ENCODE assay signal across 21 mouse cellular contexts in the genomic region with DNA sequence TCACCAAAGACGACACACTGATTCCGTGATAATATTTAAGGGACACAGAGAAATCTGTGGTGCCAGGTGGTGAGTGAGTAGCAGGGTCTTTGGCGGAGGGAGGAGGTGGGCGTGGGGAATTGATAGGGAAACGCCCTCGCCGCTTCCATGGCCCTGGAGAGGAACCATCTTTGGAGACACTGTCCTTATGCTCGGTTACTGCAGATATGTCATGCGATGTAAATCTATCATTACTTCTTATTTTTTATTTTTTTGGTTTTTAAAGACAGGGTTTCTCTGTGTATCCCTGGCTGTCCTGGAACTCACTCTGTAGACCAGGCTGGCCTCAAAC. TPM values are rescaled to one million over a fixed set of nuclear protein-coding genes. Genes with fewer than 3 reads are reported as not detected.
A peak's percentile ranks its signal among the peaks of the same experiment; 100 is the strongest.
DNase-seq lines count a peak whose midpoint lies in the region; ATAC-seq and TF ChIP-seq lines count a peak whose summit lies in the region.
"Had no signal": no experiment of that assay in that cellular context is flagged by ENCODE, and none has a peak within 500 bp of the region (broad histone marks: within the 10 kb centered on the region; RNA-seq: fewer than 3 reads in every experiment).

No protein-coding gene starts in this region.

- 0 out of 2 replicates have a peak overlapping the region, but pooled peaks have one; percentile 5 for H3K27ac ChIP-seq in gastrocnemius, adult 2 months
- no peak overlapping the region for H3K27ac ChIP-seq in kidney, embryonic 15.5 days
- H3K27ac ChIP-seq in MEL (ENCODE audit: control insufficient read depth, low read depth, low read length), result no peak overlapping the region
- H3K27ac ChIP-seq in forebrain, embryonic 16.5 days (ENCODE audit: low read length), result no peak overlapping the region
- H3K27ac ChIP-seq: limb, embryonic 13.5 days; lung, embryonic 15.5 days; neural tube, embryonic 13.5 days had no signal

- TF ChIP-seq EP300 in MEL (IDR thresholded peaks at IDR 0.05; ENCODE audit: low read depth in 1 of 2, low read length in 2 of 2), result no peak

- no peak for DNase-seq in gastrocnemius, adult 2 months
- DNase-seq in gastrocnemius, postnatal 4 days (ENCODE audit: low spot score in 2 of 2), result no peak
- DNase-seq in kidney, postnatal 25 days, result no peak
- no peak for DNase-seq in MEL (ENCODE audit: low read depth, low spot score)
- DNase-seq in thymus, postnatal 14 days, result no peak

- ATAC-seq in kidney, embryonic 15.5 days (replicated peaks; ENCODE audit: low FRiP score), result 0 out of 2 replicates have a peak, but pooled peaks have one; percentile 48
- ATAC-seq in forebrain, embryonic 16.5 days, result peak; percentile 35; the same call in 1 of the 2 replicates

- H3K4me3 ChIP-seq in gastrocnemius, adult 2 months, result no peak overlapping the region
- no peak overlapping the region for H3K4me3 ChIP-seq in kidney, embryonic 15.5 days (replicated peaks)
- H3K4me3 ChIP-seq in MEL (ENCODE audit: control insufficient read depth in 1 of 2, insufficient read depth in 1 of 2, low read depth in 2 of 2, low read length in 2 of 2), result peak overlapping the region; percentile 48 to 51
- H3K4me3 ChIP-seq in forebrain, embryonic 16.5 days (replicated peaks; ENCODE audit: low read length), result no peak overlapping the region
- H3K4me3 ChIP-seq: erythroblast, embryonic 14.5 days; limb, embryonic 13.5 days; lung, embryonic 15.5 days; myocyte; neural tube, embryonic 13.5 days had no signal

- no peaks in the 10 kb centered on the region for H3K27me3 ChIP-seq in kidney, embryonic 15.5 days
- H3K27me3 ChIP-seq in MEL (ENCODE audit: control insufficient read depth in 1 of 2, insufficient read depth in 2 of 2, low read length in 2 of 2), result no peaks in the 10 kb centered on the region; a peak in 2 of 4 replicates
- no peaks in the 10 kb centered on the region; the same call in 1 of the 2 replicates for H3K27me3 ChIP-seq in forebrain, embryonic 16.5 days (replicated peaks; ENCODE audit: control insufficient read depth, insufficient read depth, low read length)
- H3K27me3 ChIP-seq: limb, embryonic 13.5 days; neural tube, embryonic 13.5 days had no signal

- H3K4me1 ChIP-seq in kidney, embryonic 15.5 days, result peaks cover 6% of the 10 kb centered on the region; the same call in 1 of the 2 replicates
- peaks cover 0 to 3% of the 10 kb centered on the region in 2 experiments; a peak in 2 of 4 replicates for H3K4me1 ChIP-seq in MEL (ENCODE audit: control insufficient read depth in 1 of 2, insufficient read depth in 2 of 2, low read length in 2 of 2)
- H3K4me1 ChIP-seq in forebrain, embryonic 16.5 days (replicated peaks; ENCODE audit: control insufficient read depth, insufficient read depth, low read length), result 0 out of 2 replicates have a peak, but pooled peaks cover 2% of the 10 kb centered on the region
- H3K4me1 ChIP-seq: neural tube, embryonic 13.5 days had no signal

- no peaks in the 10 kb centered on the region for H3K36me3 ChIP-seq in kidney, embryonic 15.5 days
- H3K36me3 ChIP-seq in MEL (ENCODE audit: control insufficient read depth in 1 of 2, insufficient read depth in 2 of 2, low read length in 2 of 2), result 0 out of 4 replicates have a peak, but pooled peaks cover 0 to 3% of the 10 kb centered on the region in 2 experiments
- H3K36me3 ChIP-seq in forebrain, embryonic 16.5 days (ENCODE audit: control insufficient read depth, insufficient read depth), result no peaks in the 10 kb centered on the region
- H3K36me3 ChIP-seq: limb, embryonic 13.5 days; lung, embryonic 15.5 days; neural tube, embryonic 13.5 days had no signal

- H3K9me3 ChIP-seq in kidney, embryonic 15.5 days (replicated peaks), result no peaks in the 10 kb centered on the region
- H3K9me3 ChIP-seq in MEL (replicated peaks; ENCODE audit: insufficient read depth, low read length), result no peaks in the 10 kb centered on the region
- H3K9me3 ChIP-seq in forebrain, embryonic 16.5 days (ENCODE audit: control insufficient read depth, low read length), result no peaks in the 10 kb centered on the region
- H3K9me3 ChIP-seq: limb, embryonic 13.5 days; lung, embryonic 15.5 days; neural tube, embryonic 13.5 days had no signal

- TF ChIP-seq CTCF in gastrocnemius, adult 2 months (IDR thresholded peaks at IDR 0.05), result no peak
- TF ChIP-seq CTCF in MEL (IDR thresholded peaks at IDR 0.05 in 2 of 3, conservative IDR thresholded peaks at IDR 0.05 in 1 of 3; ENCODE audit: control insufficient read depth in 1 of 3, insufficient read depth in 1 of 3, low read depth in 2 of 3, low read length in 3 of 3, poor library complexity in 1 of 3, severe bottlenecking in 1 of 3), result no peak

- no peak for TF ChIP-seq RAD21 in MEL (IDR thresholded peaks at IDR 0.05; ENCODE audit: low read depth, low read length)

- no peak for TF ChIP-seq POLR2A in MEL (IDR thresholded peaks at IDR 0.05; ENCODE audit: control insufficient read depth in 1 of 2, insufficient read depth in 1 of 2, low read depth in 1 of 2, low read length in 2 of 2, poor library complexity in 1 of 2)

- intact Hi-C loops in gastrocnemius, adult 2 months (cut with DNase I), result no loop called here

- no peak overlapping the region for H3K4me2 ChIP-seq in kidney, embryonic 15.5 days
- no peak overlapping the region for H3K4me2 ChIP-seq in forebrain, embryonic 16.5 days (ENCODE audit: low read length)
- H3K4me2 ChIP-seq: heart, embryonic 11.5 days; liver, embryonic 11.5 days; lung, embryonic 15.5 days; neural tube, embryonic 13.5 days had no signal

- no peaks in the 10 kb centered on the region for H3K79me2 ChIP-seq in MEL (ENCODE audit: control insufficient read depth, insufficient read depth, low read length, poor library complexity)

- H3K9ac ChIP-seq in kidney, embryonic 15.5 days, result no peak overlapping the region
- peak overlapping the region; percentile 67 for H3K9ac ChIP-seq in MEL (ENCODE audit: control insufficient read depth, low read depth, low read length, poor library complexity, severe bottlenecking)
- H3K9ac ChIP-seq in forebrain, embryonic 16.5 days (replicated peaks; ENCODE audit: low read depth, low read length), result no peak overlapping the region
- H3K9ac ChIP-seq: limb, embryonic 13.5 days; lung, embryonic 15.5 days; neural tube, embryonic 13.5 days had no signal

- WGBS in kidney, embryonic 15.5 days, result 61% methylated on average over 9 of the region's 9 CpGs
- WGBS in forebrain, embryonic 16.5 days, result 62% methylated on average over 9 of the region's 9 CpGs

TF ChIP-seq in MEL, 35 proteins besides CTCF, POLR2A, EP300 and RAD21:
- no peak for TF ChIP-seq CHD2 (IDR thresholded peaks at IDR 0.05; ENCODE audit: low read length)
- no peak for TF ChIP-seq UBTF (IDR thresholded peaks at IDR 0.05; ENCODE audit: borderline replicate concordance, insufficient read depth, low read depth, low read length)
- TF ChIP-seq ELF1 (IDR thresholded peaks at IDR 0.05; ENCODE audit: low read depth, low read length), result no peak
- TF ChIP-seq MYB (IDR thresholded peaks at IDR 0.05; ENCODE audit: low read depth, low read length), result no peak
- no peak for TF ChIP-seq CHD1 (IDR thresholded peaks at IDR 0.05; ENCODE audit: low read depth, low read length)
- TF ChIP-seq POLR2AphosphoS5 (IDR thresholded peaks at IDR 0.05; ENCODE audit: borderline replicate concordance, low read depth, low read length), result no peak
- no peak for TF ChIP-seq NRF1 (IDR thresholded peaks at IDR 0.05; ENCODE audit: insufficient read depth, low read depth, low read length, poor library complexity, severe bottlenecking)
- TF ChIP-seq MAZ (IDR thresholded peaks at IDR 0.05; ENCODE audit: low read depth, low read length), result no peak
- TF ChIP-seq RCOR1 (IDR thresholded peaks at IDR 0.05; ENCODE audit: low read depth, low read length), result no peak

RNA-seq across cellular contexts. Expression of a gene that starts 33.6 kb away (rescaled TPM):
- total RNA-seq in gastrocnemius, adult 2 months (2021), result not detected
- 1 to 10 TPM in 1 of 2 experiments, under 1 TPM in 1; 0.76 to 1.0 TPM for total RNA-seq in gastrocnemius, postnatal 4 days (2021)
- polyA plus RNA-seq in kidney, embryonic 15.5 days (2015; fragmentation: Nextera tagmentation; extraction: Ambion mirVana), result 0.72 and 1.4 TPM in 2 replicates
- total RNA-seq in MEL (2012; rRNA removed), result not detected in 2 replicates
- under 1 TPM in 1 of 2 experiments, not detected in 1; 0.11 TPM for polyA plus RNA-seq in MEL (2012; ENCODE audit: insufficient read depth in 1 of 2, insufficient read length in 2 of 2, low read depth in 1 of 2, low replicate concordance in 2 of 2, missing spikeins in 1 of 2)
- polyA plus RNA-seq in forebrain, embryonic 16.5 days (2015; fragmentation: Nextera tagmentation; extraction: Ambion mirVana), result 0.61 TPM in 1 of 2 replicates, not detected in the other
- total RNA-seq: gastrocnemius, postnatal 25 days; layer of hippocampus, postnatal 25 days had no signal
- polyA plus RNA-seq: erythroblast, embryonic 14.5 days had no signal

RNA-seq across cellular contexts. Expression of a gene that starts 50.7 kb away (rescaled TPM):
- 100 to 1,000 TPM; 394 to 399 TPM for total RNA-seq in gastrocnemius, adult 2 months (2021)
- 100 to 1,000 TPM; 257 to 310 TPM for total RNA-seq in gastrocnemius, postnatal 4 days (2021)
- 3.0 and 3.9 TPM in 2 replicates for polyA plus RNA-seq in kidney, embryonic 15.5 days (2015; fragmentation: Nextera tagmentation; extraction: Ambion mirVana)
- total RNA-seq in MEL (2012; rRNA removed), result not detected in 2 replicates
- not detected for polyA plus RNA-seq in MEL (2012; ENCODE audit: insufficient read depth in 1 of 2, insufficient read length in 2 of 2, low read depth in 1 of 2, low replicate concordance in 2 of 2, missing spikeins in 1 of 2)
- 3.5 and 5.4 TPM in 2 replicates for polyA plus RNA-seq in forebrain, embryonic 16.5 days (2015; fragmentation: Nextera tagmentation; extraction: Ambion mirVana)
- total RNA-seq: common myeloid progenitor, adult 5-6 weeks; megakaryocyte, adult 5-6 weeks had no signal
- polyA plus RNA-seq: erythroblast, embryonic 14.5 days had no signal

RNA-seq across cellular contexts. Expression of a gene that starts 52.7 kb away (rescaled TPM):
- 10 to 100 TPM in 1 of 2 experiments, 1 to 10 TPM in 1; 8.9 to 12.5 TPM for total RNA-seq in gastrocnemius, adult 2 months (2021)
- total RNA-seq in gastrocnemius, postnatal 4 days (2021), result 10 to 100 TPM; 22.6 to 25.6 TPM
- polyA plus RNA-seq in kidney, embryonic 15.5 days (2015; fragmentation: Nextera tagmentation; extraction: Ambion mirVana), result 54.1 and 55.1 TPM in 2 replicates
- total RNA-seq in MEL (2012; rRNA removed), result 60.4 and 67.5 TPM in 2 replicates
- polyA plus RNA-seq in MEL (2012; ENCODE audit: insufficient read depth in 1 of 2, insufficient read length in 2 of 2, low read depth in 1 of 2, low replicate concordance in 2 of 2, missing spikeins in 1 of 2), result 100 to 1,000 TPM in 1 of 2 experiments, not detected in 1; 106 TPM
- polyA plus RNA-seq in forebrain, embryonic 16.5 days (2015; fragmentation: Nextera tagmentation; extraction: Ambion mirVana), result 63.4 and 65.6 TPM in 2 replicates

RNA-seq across cellular contexts. Expression of a gene that starts 54.4 kb away (rescaled TPM):
- under 1 TPM; 0.10 to 0.45 TPM for total RNA-seq in gastrocnemius, adult 2 months (2021)
- total RNA-seq in gastrocnemius, postnatal 4 days (2021), result 1 to 10 TPM; 5.0 to 8.4 TPM
- polyA plus RNA-seq in kidney, embryonic 15.5 days (2015; fragmentation: Nextera tagmentation; extraction: Ambion mirVana), result not detected in 2 replicates
- not detected in 2 replicates for total RNA-seq in MEL (2012; rRNA removed)
- not detected for polyA plus RNA-seq in MEL (2012; ENCODE audit: insufficient read depth in 1 of 2, insufficient read length in 2 of 2, low read depth in 1 of 2, low replicate concordance in 2 of 2, missing spikeins in 1 of 2)
- polyA plus RNA-seq in forebrain, embryonic 16.5 days (2015; fragmentation: Nextera tagmentation; extraction: Ambion mirVana), result not detected in 2 replicates
- total RNA-seq: layer of hippocampus, postnatal 25 days; left cerebral cortex, postnatal 36 days had no signal
- polyA plus RNA-seq: erythroblast, embryonic 14.5 days; heart, embryonic 11.5 days; kidney, embryonic 16.5 days; liver, embryonic 11.5 days; lung, embryonic 15.5 days; midbrain, embryonic 14.5 days; neural tube, embryonic 13.5 days had no signal

Comparison
In these comparisons a context has a peak if more than half of its experiments do, and no peak if none do; other contexts are left out.
1. H3K4me3 ChIP-seq: peak in MEL (2 of 2); none in gastrocnemius, adult 2 months (single experiment), kidney, embryonic 15.5 days (single experiment) and forebrain, embryonic 16.5 days (single experiment).
2. RNA of a gene that starts 50.7 kb away (total RNA-seq): 394 to 399 TPM in gastrocnemius, adult 2 months and 257 to 310 TPM in gastrocnemius, postnatal 4 days; not detected in MEL; every median in the first group is over 100 times any median in the second.